ENCODE assay signal across 24 mouse cellular contexts in genomic region chr1:119852339-119852738, GRCm38 (mm10).
"Had no signal": no experiment of that assay in that cellular context is flagged by ENCODE, and none has a peak within 500 bp of the region (broad histone marks: within the 10 kb centered on the region; RNA-seq: fewer than 3 reads in every experiment).

No protein-coding gene starts in this region.

- DNase-seq: liver, postnatal 0 days; lung, adult 2 months; lung, postnatal 14 days; lung, postnatal 36 days; midbrain, embryonic 14.5 days; retina, postnatal 1 day; right cerebral cortex, adult 18-20 months; right cerebral cortex, postnatal 25 days; right cerebral cortex, postnatal 4 days; spleen, adult 18-20 months; thymus, adult 2 months; thymus, postnatal 25 days; thymus, postnatal 4 days had no signal

- H3K4me1 ChIP-seq: lung, embryonic 15.5 days; midbrain, embryonic 10.5 days; midbrain, embryonic 12.5 days; neural tube, embryonic 13.5 days; neural tube, embryonic 15.5 days; stomach, embryonic 15.5 days had no signal

- H3K4me3 ChIP-seq: lung, embryonic 15.5 days; midbrain, embryonic 10.5 days; midbrain, embryonic 12.5 days; myocyte; neural tube, embryonic 13.5 days; neural tube, embryonic 15.5 days; stomach, embryonic 15.5 days had no signal

- H3K9ac ChIP-seq: liver, postnatal 0 days; lung, embryonic 15.5 days; midbrain, embryonic 12.5 days; neural tube, embryonic 13.5 days; neural tube, embryonic 15.5 days; stomach, embryonic 15.5 days had no signal

- H3K27ac ChIP-seq: lung, embryonic 15.5 days; macrophage; midbrain, embryonic 10.5 days; midbrain, embryonic 12.5 days; neural tube, embryonic 13.5 days; neural tube, embryonic 15.5 days; stomach, embryonic 15.5 days; stomach, postnatal 0 days had no signal

- H3K36me3 ChIP-seq: lung, embryonic 15.5 days; midbrain, embryonic 10.5 days; midbrain, embryonic 12.5 days; neural tube, embryonic 13.5 days; neural tube, embryonic 15.5 days; stomach, embryonic 15.5 days had no signal

- ATAC-seq: liver, postnatal 0 days; lung, postnatal 0 days; midbrain, embryonic 16.5 days had no signal

- H3K4me2 ChIP-seq: lung, embryonic 15.5 days; midbrain, embryonic 12.5 days; neural tube, embryonic 13.5 days; neural tube, embryonic 15.5 days; stomach, embryonic 15.5 days had no signal

- H3K27me3 ChIP-seq: lung, embryonic 15.5 days; midbrain, embryonic 12.5 days; neural tube, embryonic 13.5 days; neural tube, embryonic 15.5 days; stomach, embryonic 15.5 days had no signal

- H3K9me3 ChIP-seq: lung, embryonic 15.5 days; midbrain, embryonic 10.5 days; midbrain, embryonic 12.5 days; neural tube, embryonic 13.5 days; neural tube, embryonic 15.5 days; stomach, embryonic 15.5 days had no signal
